Mouse (Mus musculus) left cerebral cortex, postnatal 25 days (tissue): Measurements from ENCODE around the gene Mrnip. TPM values are rescaled to one million over a fixed set of nuclear protein-coding genes. Genes with fewer than 3 reads are reported as not detected.

Experiments used
- DNase-seq, 2 experiments: peaks; one replicate each; pipeline ENCODE4 v3.0.0; 2022; ENCODE audit warnings: low spot score in 2 of 2, mixed read lengths in 1 of 2
- intact Hi-C: fragments of 180-260 bp; cut with DNase I; formaldehyde crosslinking; loops from one replicate; pipeline ENCODE4 v1.15.1; 2025
- microRNA-seq, 2 experiments: library from miRNA; unstranded; fragments of <30 nt; microRNA quantifications; one replicate each; pipeline ENCODE4 v1.2.0; 2022
- total RNA-seq, 2 experiments: library from RNA; stranded (reverse); gene quantifications; 2 replicates each; pipeline ENCODE4 v1.2.3; 2021

Mrnip gene
- total RNA-seq, 2 experiments from 2014 or later, result 13.4 to 14.1 TPM

- intact Hi-C loops, result loop anchor here (1.0 to 5.0 kb wide), 2 partner anchors 53 to 125 kb away; no protein-coding TSS in a partner anchor
- no peak for DNase-seq
Measured at GRCm38 (mm10) chr11:50236937-50237835, 62.9 kb downstream of the Mrnip start.

DNA sequence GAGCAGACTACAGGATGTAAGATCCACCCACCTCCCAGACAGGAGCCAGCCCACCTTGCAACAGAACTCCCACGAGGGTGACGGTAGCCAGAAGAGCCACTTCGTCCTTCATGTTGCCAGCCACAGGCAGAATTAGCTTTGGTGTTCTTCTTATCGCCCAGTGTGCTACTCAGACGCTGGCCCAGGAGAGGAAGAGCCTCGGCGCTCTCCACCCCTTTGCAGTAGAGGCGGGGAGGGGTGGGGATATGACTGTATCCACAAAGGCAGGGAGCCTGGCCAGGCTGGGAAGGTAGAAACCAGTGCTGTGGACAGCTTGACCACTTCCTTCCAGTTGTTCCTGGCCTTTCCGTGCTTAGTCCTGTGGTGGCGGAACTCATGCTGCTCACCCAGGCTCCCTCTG, 64.1 kb downstream of the Mrnip start, which contains the start of gene Ltc4s:
Ltc4s (minus strand) TSS at position 293 of the 400 bp plus-strand sequence.
- intact Hi-C loops, result loop anchor here (5.0 kb wide), 1 partner anchor 124 kb away; no protein-coding TSS in a partner anchor
- no peak for DNase-seq

DNA sequence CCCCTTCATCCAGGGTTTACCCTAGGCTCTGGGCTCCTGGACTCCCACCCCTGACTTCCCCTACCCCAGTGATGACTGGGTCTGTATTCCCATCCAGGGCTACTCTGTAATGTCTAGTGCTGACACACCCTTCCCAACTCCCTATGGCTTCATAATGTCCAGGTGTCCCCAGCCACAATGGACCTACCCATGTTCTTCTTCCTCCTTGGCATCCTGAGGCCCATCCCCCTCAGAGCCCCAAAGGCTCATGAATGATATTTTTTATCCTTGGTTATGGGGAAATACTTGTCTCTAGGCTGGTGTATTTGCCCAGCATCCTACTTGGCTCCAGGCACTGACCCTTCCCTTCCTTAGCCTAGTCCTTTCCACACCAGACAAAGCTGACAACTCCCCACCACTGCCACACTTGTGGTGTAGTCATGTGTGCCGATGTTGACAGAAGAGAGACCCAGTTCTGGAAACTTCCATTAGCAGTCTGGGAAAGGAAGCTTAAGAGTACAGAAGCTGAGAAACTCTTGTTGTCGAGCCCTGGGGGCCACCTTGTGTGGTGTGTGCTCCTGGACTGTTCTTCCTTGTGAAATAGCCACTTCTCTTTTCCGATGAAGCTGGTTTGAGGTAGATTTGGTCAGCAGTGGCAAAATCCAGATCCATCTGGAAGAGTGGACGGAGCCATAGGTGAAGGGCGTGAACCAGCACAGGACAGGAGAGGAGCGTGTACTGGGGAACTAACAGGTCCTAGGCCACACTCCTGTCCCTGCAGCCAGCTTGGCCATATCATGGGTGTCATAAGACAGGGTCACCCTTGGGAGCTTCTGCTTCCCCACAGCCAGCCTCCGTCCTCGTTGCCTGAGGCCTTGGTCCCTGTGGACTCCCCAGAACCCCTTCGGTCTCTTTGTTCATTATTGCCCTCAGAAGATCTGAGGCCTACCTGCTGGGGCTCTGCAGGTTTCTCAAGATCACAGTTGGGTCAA, 64.9 kb downstream of the Mrnip start:
- DNase-seq, result no peak
- intact Hi-C loops, result loop anchor here (5.0 kb wide), 1 partner anchor 123 kb away; no protein-coding TSS in a partner anchor

GRCm38 (mm10) chr11:50240235-50240911, 66.1 kb downstream of the Mrnip start:
- intact Hi-C loops, result no loop called here
- no peak for DNase-seq

GRCm38 (mm10) chr11:50243926-50244325, 69.7 kb downstream of the Mrnip start:
- peak in 1 of 2 experiments; percentile 20 for DNase-seq
- intact Hi-C loops, result no loop called here

DNA sequence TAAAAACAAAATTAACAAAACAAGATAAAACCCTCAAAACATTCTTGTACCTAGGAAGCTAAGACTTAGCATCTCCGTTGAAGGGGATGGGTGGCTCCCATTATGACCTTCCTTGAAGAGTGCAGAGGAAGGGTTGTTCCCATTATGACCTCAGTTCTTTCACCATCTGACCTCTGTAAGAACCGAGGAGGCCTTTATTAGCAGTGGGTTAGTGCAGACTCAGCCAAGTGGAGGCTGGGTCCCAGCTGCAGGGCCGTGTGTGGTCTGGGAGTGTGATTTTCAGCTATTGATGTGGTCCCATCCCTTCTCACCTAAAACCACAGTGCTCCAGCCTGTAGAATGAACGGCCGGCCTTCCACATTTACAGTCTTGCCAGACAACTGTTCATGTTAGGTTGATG, 71.0 kb downstream of the Mrnip start:
- intact Hi-C loops, result no loop called here
- DNase-seq, result no peak

DNA sequence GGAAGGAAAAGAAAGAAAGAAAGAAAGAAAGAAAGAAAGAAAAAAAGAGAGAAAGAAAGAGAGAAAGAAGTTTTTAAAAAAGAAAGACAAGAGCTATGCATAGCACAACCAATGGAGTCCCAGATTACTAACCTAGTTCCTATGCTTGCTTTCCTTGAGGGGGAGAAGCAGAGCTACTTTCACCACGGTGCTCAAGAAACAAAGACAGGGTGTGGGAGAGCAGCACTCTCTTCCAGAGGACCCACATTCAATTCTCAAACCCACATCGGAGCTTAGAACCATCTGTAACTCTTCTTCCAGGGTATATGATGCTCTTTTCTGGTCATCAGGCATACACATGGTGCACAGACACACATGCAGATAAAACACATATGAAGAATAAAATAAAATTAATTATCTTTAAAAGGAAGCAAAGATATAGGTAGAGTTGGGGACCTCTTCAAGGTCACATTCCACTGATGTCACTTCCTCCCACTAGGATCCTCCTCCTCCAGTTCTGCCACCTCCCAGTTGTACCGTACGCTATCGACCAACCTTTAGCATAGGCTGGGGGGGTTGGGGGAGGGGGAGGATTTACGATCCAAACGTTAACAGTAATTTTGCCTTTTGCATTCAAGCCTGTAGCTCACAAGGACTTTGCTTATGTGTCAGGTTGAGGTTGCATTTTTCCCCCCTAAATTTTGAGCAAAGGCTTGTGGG, 74.4 kb downstream of the Mrnip start:
- intact Hi-C loops, result no loop called here
- peak in 1 of 2 experiments; percentile 35 for DNase-seq

Small RNA genes lying within 50 kb of the gene (microRNA-seq; reads per million reads assigned to microRNA genes)
- 1.7 to 2.2 reads per million in 2 experiments for gene Mir6919

Other genes starting within 250 kb of the Mrnip start
- 10 to 100 TPM; 97.9 to 99.0 TPM for gene Rnf130, start 149.1 kb upstream of the Mrnip start, total RNA-seq
- 100 to 1,000 TPM; 109 to 120 TPM for gene Tbc1d9b, start 43.0 kb upstream of the Mrnip start, total RNA-seq
- gene Sqstm1, start 36.4 kb downstream of the Mrnip start, total RNA-seq, result 100 to 1,000 TPM; 460 to 480 TPM
- gene Mgat4b, start 36.4 kb downstream of the Mrnip start, total RNA-seq, result 10 to 100 TPM; 66.4 to 76.3 TPM
- gene Ltc4s, start 64.2 kb downstream of the Mrnip start, total RNA-seq, result 1 to 10 TPM; 8.4 to 8.7 TPM
- 10 to 100 TPM in 1 of 2 experiments, 1 to 10 TPM in 1; 9.5 to 10.1 TPM for gene Maml1, start 117.9 kb downstream of the Mrnip start, total RNA-seq
- 100 to 1,000 TPM; 432 to 442 TPM for gene Canx, start 151.2 kb downstream of the Mrnip start, total RNA-seq
- gene Cby3, start 180.0 kb downstream of the Mrnip start, total RNA-seq, result under 1 TPM in 1 of 2 experiments, not detected in 1; 0.50 TPM
- 100 to 1,000 TPM; 220 to 248 TPM for gene Hnrnph1, start 202.5 kb downstream of the Mrnip start, total RNA-seq